Mouse (Mus musculus): ENCODE results near the gene Gyg.
A peak's percentile ranks its signal among the peaks of the same experiment; 100 is the strongest.

Gene Gyg

GRCm38 (mm10) chr3:20154531-20155367 lies at the start of gene Gyg:
Gyg (minus strand) TSS chr3:20155317.
- DNase-seq (ENCODE audit: low read depth, low spot score) = peak; percentile 27

GRCm38 (mm10) chr3:20198869-20199268 lies 43.8 kb upstream of the Gyg start:
- DNase-seq (ENCODE audit: low read depth, low spot score) = peak; percentile 44

- DNase-seq (ENCODE audit: low read depth, low spot score) = no peak
These were observed 42.8 kb upstream of the Gyg start for GRCm38 (mm10) chr3:20197878-20198277.

GRCm38 (mm10) chr3:20188976-20189675 lies 34.0 kb upstream of the Gyg start:
- DNase-seq (ENCODE audit: low read depth, low spot score) = no peak

- no peak for DNase-seq (ENCODE audit: low read depth, low spot score)
These were observed 17.3 kb upstream of the Gyg start for GRCm38 (mm10) chr3:20172394-20172793.

GRCm38 (mm10) chr3:20167487-20167886 lies 12.4 kb upstream of the Gyg start:
- no peak for DNase-seq (ENCODE audit: low read depth, low spot score)

DNA sequence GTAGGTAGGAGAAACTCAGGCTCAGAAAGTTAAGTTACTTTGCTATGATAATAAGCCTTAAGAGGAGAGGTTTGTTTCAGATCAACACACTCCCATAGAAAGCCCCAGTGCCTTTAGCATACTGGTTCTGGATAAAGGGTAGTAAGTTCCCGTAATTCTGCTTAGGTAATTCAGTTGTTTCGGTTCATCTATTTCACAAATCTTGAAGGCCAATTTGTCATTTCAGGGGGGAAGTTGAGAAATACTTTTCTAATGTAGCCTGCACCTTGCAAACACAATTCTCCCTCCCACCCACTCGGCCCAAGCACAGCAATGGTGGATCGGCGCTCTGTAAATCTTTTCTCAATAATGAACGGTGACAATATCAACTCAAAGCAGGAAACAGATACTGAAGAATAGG lies 359 bp upstream of the Gyg start:
- DNase-seq (ENCODE audit: low read depth, low spot score) = no peak

- DNase-seq (ENCODE audit: low read depth, low spot score) = no peak
These were observed 3.5 kb downstream of the Gyg start for GRCm38 (mm10) chr3:20151651-20152050.

GRCm38 (mm10) chr3:20150511-20150910 lies 4.6 kb downstream of the Gyg start:
- no peak for DNase-seq (ENCODE audit: low read depth, low spot score)

GRCm38 (mm10) chr3:20147647-20148046 lies 7.5 kb downstream of the Gyg start:
- DNase-seq (ENCODE audit: low read depth, low spot score) = no peak

DNA sequence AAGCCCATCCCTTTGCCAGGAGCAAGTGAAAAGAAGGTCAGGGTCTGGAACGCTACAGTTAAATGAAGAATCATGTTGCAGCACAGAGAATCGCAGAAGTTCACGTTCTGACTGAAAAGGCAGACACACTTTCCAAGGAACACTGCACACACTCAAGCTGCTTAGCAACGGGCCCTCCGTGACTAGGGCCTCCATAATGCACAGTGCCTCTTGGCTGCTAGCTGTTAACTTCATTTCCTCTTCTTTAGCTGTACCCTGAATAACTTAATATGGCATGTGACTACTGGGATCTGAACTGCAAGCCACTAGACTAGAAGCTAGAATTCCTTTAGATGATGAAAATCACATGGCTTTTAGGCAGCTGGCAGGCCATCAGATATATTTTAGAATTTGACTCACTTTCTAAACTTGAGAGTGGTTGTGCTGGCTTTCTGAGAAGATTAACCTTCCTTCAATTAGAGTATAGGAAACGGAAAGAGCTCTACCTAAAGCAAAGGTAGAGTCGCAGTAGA lies 8.2 kb downstream of the Gyg start:
- no peak for DNase-seq (ENCODE audit: low read depth, low spot score)

- DNase-seq (ENCODE audit: low read depth, low spot score) = no peak
These were observed 9.4 kb downstream of the Gyg start for GRCm38 (mm10) chr3:20145696-20146113.

DNA sequence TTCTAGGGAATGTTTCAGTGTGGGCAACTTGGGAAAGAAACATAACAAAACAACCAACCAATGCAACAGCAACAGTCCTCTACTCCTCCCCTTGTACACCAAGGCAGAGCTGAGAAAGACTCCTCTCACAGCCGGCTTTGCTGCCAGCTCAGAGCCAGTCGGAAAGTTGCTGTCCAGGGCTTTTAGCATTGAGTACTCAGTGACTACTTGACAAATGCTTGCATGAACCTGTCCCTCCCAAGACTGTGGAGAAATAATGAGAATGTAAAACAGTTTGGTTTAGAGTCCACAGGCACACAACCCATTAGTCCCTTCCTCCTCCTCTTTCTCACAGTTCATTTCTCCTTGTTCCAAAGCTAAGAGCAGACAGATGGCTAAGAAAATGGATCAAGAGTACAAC lies 10.7 kb downstream of the Gyg start:
- DNase-seq (ENCODE audit: low read depth, low spot score) = no peak

DNA sequence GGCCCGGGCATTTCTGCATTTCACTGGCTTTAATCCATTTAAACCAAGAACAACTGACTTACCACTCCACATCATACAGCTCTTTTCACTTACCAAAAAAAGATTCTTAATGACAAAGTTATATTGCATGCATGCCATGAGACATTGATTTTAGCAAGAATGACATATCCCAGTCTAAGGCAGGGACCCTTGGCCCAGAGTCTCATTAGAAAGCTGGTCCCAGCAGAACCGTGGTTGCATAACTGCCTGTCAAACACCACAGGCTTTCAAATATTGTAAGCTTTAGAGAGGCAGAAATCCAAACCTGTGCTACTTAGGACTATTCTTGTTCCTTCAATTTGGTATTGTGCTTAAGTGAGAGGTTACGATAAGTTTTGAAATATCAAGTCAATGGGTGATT lies 11.4 kb downstream of the Gyg start:
- no peak for DNase-seq (ENCODE audit: low read depth, low spot score)

- no peak for DNase-seq (ENCODE audit: low read depth, low spot score)
These were observed 12.5 kb downstream of the Gyg start for GRCm38 (mm10) chr3:20142576-20142975.

DNA sequence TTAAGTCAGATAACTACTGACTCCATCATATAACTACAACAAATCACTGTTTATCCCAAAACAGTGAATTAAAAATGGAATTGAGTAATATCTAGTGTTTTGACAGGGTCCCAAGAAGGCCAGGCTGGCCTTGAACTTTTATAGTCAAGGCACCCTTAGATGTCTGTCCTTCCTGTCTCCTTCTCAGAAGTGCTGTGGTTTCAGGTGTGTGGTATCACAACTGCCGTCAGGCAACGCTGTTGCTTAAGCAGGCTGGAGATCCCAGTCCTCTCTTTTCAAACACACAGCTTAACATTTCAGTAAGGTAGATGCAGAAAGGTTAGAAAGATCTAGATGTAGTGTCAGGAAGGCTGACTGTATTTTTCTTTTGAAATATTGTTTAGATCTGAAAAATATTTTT lies 13.0 kb downstream of the Gyg start:
- no peak for DNase-seq (ENCODE audit: low read depth, low spot score)

DNA sequence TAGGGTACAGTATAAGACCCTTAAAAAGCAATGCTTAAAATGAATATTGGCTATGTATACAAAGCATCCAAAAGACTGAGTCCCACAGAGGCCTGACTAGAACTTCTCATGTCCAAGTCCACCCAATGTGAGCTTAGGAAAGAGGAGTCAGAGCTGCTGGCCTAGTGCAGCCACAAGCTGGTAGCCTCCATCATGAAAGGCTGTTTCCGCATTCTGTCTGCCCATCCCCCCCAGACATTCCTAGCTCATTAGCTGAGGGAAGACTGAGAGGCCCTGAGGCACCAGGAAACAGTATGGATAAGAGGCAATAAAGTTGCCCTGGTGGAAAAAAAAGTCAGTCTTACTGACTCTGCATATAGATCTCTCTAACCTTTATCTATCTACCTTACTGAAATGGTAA lies 13.4 kb downstream of the Gyg start:
- peak; percentile 20 for DNase-seq (ENCODE audit: low read depth, low spot score)

DNA sequence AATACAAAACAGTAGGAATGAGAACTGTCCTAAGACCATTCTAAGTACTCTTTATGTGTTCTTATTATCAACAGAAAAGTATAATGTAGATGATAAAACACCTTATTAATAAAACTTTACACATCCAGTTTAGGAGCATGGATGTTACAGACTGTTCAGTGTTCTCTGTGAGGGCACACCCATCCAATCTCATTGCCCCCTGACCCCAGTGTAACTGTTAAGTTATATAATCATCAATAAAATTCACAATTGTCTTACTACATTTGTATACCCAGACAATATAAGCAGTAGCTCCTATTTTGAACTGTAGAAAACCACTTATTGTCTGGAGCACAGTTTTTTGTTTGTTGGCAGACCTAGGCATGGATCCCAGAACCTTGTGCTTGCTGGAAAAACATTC lies 13.9 kb downstream of the Gyg start:
- DNase-seq (ENCODE audit: low read depth, low spot score) = no peak

- no peak for DNase-seq (ENCODE audit: low read depth, low spot score)
These were observed 18.1 kb downstream of the Gyg start for GRCm38 (mm10) chr3:20136868-20137581.

DNA sequence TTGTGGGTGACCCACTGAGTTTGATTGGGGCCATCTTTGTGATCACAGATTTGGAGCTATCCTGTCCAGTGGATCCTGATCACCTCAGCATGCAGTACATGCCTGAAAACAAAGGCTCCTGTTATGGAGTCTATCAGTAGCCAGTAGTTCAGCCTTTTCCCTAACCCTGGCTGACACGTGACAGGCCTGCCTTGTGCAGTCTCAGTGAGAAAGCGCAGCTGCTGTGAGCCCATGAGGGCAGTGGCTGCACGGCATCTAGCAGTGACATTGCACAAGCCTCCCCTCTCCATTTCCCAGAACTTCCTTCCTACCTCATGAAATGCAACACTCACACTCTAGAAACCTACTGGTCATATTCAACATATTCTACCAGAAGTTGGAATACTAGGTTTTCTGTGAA lies 20.6 kb downstream of the Gyg start:
- DNase-seq (ENCODE audit: low read depth, low spot score) = no peak

- no peak for DNase-seq (ENCODE audit: low read depth, low spot score)
These were observed 21.4 kb downstream of the Gyg start for GRCm38 (mm10) chr3:20133745-20134144.

DNA sequence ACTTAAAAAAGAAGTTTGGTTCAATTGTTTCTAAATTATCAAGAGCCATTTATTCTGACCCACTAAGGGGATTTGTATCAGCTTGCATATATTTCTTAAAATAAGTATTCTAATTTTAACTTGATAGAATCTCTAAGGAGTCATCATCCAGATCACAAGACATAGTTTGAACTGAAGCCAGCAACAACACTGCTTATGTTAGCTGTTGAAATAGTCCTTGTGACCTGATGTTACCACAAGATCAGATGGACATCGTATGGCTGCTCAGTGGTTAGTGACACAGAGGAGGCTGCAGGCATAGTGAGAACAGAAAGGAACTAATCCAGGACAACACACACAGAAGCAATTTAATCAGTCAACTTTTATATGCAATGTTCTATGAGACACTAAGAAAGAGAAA lies 22.4 kb downstream of the Gyg start:
- no peak for DNase-seq (ENCODE audit: low read depth, low spot score)

All from embryo, embryonic 11.5 days (tissue).